Mouse (Mus musculus) Patski (cell line): ENCODE results near the gene Mecr. TPM values are rescaled to one million over a fixed set of nuclear protein-coding genes. Genes with fewer than 3 reads are reported as not detected.

ENCODE experiments used
- ATAC-seq: fragments of 100-300 bp; one replicate; pipeline ENCODE4 v1.8.0; 2021
- CTCF ChIA-PET: fragments of 350-600 bp; sonication (Branson Sonifier 250); formaldehyde crosslinking; loops from one replicate; lab custom pipeline; 2022; ENCODE audit warnings: inconsistent platforms; lab: Charles Lee
- POLR2A ChIA-PET: fragments of 350-600 bp; sonication (Branson Sonifier 250); formaldehyde crosslinking; loops from one replicate; lab custom pipeline; 2022; ENCODE audit warnings: antibody characterized with exemption, inconsistent platforms; lab: Charles Lee
- DNase-seq: peaks from one replicate; pipeline ENCODE4 v3.0.0-alpha.2; 2011; ENCODE audit warnings: low read depth, low spot score
- H3K27me3 ChIP-seq: fragments of 371-371 bp; one replicate; pipeline ENCODE4 v1.5.1; 2021
- CTCF ChIP-seq: fragments of 100-300 bp; IDR thresholded peaks from one replicate; pipeline ENCODE4 v1.5.1; 2021
- in situ Hi-C: fragments of 300-500 bp; cut with MboI; formaldehyde crosslinking; loops from 3 replicates; pipeline ENCODE4 v1.11.1; 2018; ENCODE audit warnings: low pct_unique_long_range_greater_than_20kb, mixed read lengths
- polyA plus RNA-seq: library from polyadenylated mRNA; unstranded; gene quantifications from one replicate; pipeline ENCODE4 v1.2.3, GENCODE M21; 2021

Mecr gene
- polyA plus RNA-seq, 1 experiment from 2014 or later, result 17.0 TPM

DNA sequence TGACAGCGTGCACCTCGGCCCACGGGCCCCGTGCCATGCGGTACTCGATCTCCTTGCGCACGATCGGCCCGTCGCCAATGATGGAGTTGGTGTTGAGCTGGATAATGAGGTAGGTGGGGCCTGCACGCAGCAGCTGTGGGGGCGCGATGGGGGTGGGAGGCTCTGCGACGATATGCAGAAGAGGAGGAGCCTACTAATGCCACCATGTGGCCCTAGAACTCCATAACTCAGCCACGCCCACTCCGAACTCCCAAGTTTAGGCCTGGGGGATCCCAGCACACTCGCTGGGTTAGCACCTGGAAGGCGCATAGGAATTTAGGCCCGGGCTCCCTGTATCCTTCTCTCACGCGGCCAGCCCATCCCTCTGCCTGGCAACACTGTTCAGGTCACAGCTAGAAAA, 24.3 kb upstream of the Mecr start:
- H3K27me3 ChIP-seq, result no peaks in the 10 kb centered on the region
- in situ Hi-C loops, result no loop called here
- POLR2A ChIA-PET, result no interaction called here
- ATAC-seq (no peak), DNase-seq (no peak)
- TF ChIP-seq CTCF, result no peak
- CTCF ChIA-PET, result no interaction called here

DNA sequence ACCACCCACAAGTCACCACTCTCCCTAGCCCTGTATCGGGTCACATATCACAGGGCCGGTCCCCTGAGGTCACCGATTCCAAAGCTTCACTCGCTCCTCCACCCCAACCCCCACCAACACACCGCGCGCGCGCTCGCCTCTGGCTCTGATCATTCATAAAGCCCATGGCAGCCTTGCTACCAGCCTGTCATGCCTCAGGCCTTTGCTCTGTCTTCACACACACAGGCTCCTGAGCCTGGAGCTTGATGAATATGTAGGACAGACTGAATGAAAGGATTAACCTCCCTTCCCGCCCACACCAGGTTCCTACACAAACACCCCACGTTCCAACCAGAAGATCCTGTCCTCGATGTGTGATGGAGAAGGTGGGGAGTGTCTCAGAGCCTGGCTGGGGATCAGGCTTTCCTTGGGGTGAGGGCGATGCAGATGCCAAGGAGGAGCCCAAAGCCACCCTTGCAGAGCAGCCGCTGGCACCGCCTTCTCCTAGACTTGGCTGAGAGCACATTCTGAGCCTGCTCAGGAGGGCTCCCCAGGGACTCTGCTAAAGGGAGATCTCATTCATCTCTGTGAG, 22.0 kb upstream of the Mecr start:
- in situ Hi-C loops, result no loop called here
- no peak for TF ChIP-seq CTCF
- ChIA-PET CTCF (no interaction called here), POLR2A (no interaction called here)
- DNase-seq, result no peak
- no peaks in the 10 kb centered on the region for H3K27me3 ChIP-seq
- ATAC-seq, result no peak

DNA sequence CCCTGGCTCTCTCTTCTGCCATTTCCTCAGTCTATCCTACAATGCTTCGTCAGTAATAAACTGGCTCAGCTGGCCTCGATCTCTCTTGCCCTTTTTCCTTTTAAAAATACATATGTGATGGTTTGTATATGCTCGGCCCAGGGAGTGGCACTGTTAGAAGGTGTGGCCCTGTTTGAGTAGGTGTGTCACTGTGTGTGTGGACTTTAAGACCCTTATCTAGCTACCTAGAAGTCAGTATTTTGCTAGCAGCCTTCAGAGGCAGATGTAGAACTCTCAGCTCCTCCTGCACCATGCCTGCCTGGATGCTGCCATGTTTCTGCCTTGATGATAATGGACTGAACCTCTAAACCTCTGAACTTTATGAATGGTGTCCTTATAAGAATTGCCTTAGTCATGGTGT, 20.7 kb upstream of the Mecr start:
- no peaks in the 10 kb centered on the region for H3K27me3 ChIP-seq
- in situ Hi-C loops, result no loop called here
- no peak for TF ChIP-seq CTCF
- POLR2A ChIA-PET, result no interaction called here
- DNase-seq, result no peak
- ATAC-seq, result no peak
- CTCF ChIA-PET, result no interaction called here

DNA sequence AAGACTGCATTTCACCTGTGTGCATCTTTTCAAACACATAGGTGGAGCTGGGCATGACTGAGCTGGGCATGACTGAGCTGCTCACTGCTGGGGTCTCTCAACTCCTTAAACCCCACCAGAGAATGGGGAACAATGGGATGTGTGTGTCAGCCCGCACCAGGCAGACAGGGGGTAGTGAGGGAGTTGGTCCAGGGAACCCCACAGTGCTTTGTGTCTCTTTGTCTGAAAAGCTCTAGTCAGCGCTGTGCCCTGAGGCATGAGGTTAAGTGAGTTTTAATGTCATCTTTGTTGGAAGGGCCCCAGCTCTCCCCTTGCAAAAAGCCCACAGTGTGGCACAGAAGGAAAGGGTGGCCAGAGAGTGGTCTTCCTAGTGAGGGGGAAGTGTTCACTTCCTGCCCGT, 18.3 kb upstream of the Mecr start:
- no peak for ATAC-seq
- in situ Hi-C loops, result loop anchor here (25.0 kb wide), 1 partner anchor 1038 kb away; the partner anchor contains the start of gene Sdc3
- TF ChIP-seq CTCF, result no peak
- H3K27me3 ChIP-seq, result no peaks in the 10 kb centered on the region
- ChIA-PET POLR2A (no interaction called here), CTCF (no interaction called here)
- no peak for DNase-seq

DNA sequence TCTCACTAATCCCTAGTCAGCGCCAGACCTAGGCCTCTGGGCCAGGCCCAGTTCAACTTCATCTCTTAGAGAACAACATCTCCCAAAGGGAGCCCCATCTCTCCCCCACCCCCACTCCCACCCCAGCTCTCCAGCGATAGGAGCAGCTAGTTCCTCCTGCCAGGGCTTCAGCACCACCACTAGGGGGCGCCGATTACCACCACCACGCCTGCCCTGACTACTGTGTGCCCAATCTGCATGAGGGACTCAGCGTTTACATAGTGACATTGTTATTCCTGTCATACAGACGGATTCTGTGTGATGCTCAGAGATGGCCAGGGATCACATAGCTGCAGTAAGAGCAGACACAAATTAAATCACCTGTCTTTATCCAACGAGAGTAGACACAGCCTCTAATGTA, 17.4 kb upstream of the Mecr start:
- DNase-seq (no peak), ATAC-seq (no peak)
- TF ChIP-seq CTCF, result no peak
- CTCF ChIA-PET, result no interaction called here
- in situ Hi-C loops, result loop anchor here (25.0 kb wide), 1 partner anchor 1039 kb away; the partner anchor contains the start of gene Sdc3
- POLR2A ChIA-PET, result no interaction called here
- H3K27me3 ChIP-seq, result no peaks in the 10 kb centered on the region

DNA sequence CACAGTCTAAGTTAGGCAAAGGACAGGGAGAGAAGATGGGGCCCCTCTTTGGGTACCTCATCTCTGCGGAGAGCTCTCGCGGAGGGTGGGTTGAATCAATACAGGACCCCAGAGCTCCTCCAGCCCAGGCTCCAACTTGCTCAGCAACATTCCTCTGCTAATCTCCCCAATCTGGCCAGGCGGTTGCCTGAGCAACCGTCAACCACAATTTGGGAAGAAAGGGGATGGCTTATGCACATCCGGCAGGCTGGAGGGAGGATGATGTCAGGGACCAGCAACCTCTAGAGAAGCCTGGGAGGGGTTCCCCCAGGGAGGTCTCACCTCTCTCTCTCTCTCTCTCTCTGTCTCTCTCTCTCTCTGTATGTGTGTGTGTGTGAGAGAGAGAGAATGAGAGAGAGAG, 16.4 kb upstream of the Mecr start:
- TF ChIP-seq CTCF, result no peak
- ChIA-PET CTCF (no interaction called here), POLR2A (interaction anchor here (0.7 kb wide), 1 partner anchor 842 kb away, joined by 3 read pairs; no protein-coding TSS in a partner anchor)
- in situ Hi-C loops, result loop anchor here (25.0 kb wide), 1 partner anchor 1040 kb away; the partner anchor contains the start of gene Sdc3
- ATAC-seq (no peak), DNase-seq (no peak)
- H3K27me3 ChIP-seq, result no peaks in the 10 kb centered on the region

DNA sequence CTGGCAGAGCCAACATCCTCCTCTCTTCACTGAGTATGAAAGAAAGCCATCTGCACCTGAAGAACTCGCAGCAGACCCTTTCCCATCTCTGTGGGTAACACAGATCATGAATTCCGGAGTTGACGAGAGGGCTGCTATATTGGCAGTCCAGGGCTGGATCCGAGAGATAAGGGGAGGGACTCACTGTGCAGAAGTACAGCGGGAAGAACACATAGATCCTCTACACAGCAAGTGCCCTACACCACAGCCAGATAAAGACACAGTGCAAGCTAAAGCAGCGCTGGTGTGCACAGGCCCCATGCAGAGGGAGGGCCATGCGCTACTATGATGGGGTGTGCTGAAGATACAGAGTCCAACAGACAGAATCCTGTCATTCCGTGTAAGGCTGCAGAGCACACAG, 14.1 kb upstream of the Mecr start:
- in situ Hi-C loops, result loop anchor here (25.0 kb wide), 1 partner anchor 1042 kb away; the partner anchor contains the start of gene Sdc3
- H3K27me3 ChIP-seq, result no peaks in the 10 kb centered on the region
- no peak for ATAC-seq
- no peak for TF ChIP-seq CTCF
- ChIA-PET POLR2A (no interaction called here), CTCF (no interaction called here)
- DNase-seq, result no peak

DNA sequence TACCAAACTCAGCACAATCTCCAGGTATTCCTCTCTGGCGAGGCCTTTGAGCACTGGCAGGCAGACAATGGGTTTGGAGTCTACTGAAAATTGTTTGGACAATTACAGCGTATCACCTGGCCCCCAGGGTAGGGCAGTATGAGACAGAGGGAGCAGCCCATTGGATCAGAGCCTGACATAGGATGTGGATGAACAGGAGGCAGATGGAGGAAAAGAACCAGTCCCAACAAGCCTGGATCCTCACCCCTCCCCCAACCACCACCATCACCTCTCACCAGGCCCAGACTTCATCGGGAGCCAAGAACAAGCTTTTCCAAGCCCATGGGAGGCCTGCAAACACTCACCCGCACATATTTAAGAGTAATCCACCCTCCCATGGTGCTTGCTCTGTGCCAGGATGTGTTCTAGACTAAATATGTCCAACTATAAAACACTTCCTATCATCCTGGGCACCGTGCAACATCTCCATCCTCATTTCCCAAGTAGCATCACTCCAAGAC, 11.7 kb upstream of the Mecr start:
- POLR2A ChIA-PET, result no interaction called here
- ATAC-seq (no peak), DNase-seq (no peak)
- CTCF ChIA-PET, result no interaction called here
- TF ChIP-seq CTCF, result no peak
- in situ Hi-C loops, result loop anchor here (10.0 to 25.0 kb wide), 3 partner anchors 357 to 1044 kb away; partner anchors contain the start of gene Sdc3
- H3K27me3 ChIP-seq, result peaks cover 15% of the 10 kb centered on the region

DNA sequence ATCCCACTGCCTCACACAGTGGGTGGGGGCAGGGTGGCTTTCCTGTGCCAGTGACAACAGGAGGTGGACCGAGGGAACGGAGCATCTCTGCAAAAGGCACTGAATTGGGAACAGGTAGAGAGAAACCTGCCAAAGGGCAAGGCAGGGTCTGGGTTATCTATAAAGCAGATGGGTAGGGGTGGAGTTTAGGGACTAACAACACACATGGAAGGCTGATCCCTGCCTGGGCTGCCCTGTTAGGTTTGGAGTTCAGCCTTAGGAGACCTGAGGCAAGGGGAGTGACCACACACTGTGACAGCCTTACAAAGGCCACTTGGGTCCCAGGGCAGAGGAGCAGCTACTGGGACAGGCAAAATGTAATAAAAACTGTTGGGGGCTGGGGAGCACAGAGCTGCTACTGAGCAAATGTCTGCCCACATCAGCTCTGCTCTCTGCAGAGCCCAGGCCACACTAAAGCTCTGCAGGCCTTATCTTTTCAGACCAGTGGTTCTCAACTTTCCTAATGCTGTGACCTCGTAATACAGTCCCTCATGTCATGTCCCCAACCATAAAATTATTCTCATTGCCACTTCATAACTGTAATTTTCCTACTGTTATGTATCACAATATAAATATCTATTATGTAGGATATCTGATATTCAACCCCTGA, 10.4 kb upstream of the Mecr start:
- H3K27me3 ChIP-seq, result peaks cover 15% of the 10 kb centered on the region
- ATAC-seq, result no peak
- in situ Hi-C loops, result loop anchor here (10.0 to 25.0 kb wide), 3 partner anchors 358 to 1046 kb away; partner anchors contain the start of gene Sdc3
- POLR2A ChIA-PET, result no interaction called here
- no peak for DNase-seq
- CTCF ChIA-PET, result no interaction called here
- no peak for TF ChIP-seq CTCF

DNA sequence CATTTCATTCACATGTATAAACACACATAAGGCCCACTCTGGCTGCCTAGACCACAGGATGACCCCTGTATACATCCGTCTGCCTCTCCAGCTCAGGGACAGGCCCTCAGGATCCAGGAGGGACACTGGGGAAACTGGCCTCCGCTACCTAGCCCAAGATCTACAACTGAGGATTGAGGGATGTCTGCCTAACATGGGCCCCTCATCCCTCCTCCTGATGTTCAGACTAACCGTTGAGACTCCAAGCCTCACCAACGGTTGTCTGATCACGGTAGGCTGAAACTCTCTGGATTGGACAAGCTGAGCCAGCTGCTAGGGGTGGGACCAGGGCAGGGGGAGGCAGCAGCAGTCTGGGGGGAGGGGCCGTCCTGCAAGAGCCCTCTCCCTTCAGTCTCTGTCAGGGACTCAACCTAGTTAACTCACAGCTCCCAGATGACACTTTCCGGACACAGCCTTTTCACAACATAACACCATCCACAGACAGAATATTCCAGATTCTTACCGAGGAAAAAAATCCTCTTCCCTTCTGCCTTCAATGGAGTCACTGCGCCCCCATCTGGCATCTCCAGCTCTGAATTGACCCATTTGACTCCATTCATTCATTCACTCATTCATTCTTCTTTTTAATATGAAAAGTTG, 9.2 kb upstream of the Mecr start:
- DNase-seq, result no peak
- in situ Hi-C loops, result loop anchor here (10.0 to 25.0 kb wide), 3 partner anchors 359 to 1047 kb away; partner anchors contain the start of gene Sdc3

More for the DNA sequence above, 9.2 kb upstream of the Mecr start:
- ATAC-seq, result no peak
- POLR2A ChIA-PET, result no interaction called here
- no peak for TF ChIP-seq CTCF
- peaks cover 15% of the 10 kb centered on the region for H3K27me3 ChIP-seq
- CTCF ChIA-PET, result interaction anchor here (1.2 kb wide), 1 partner anchor 580 kb away, joined by 3 read pairs; no protein-coding TSS in a partner anchor
